Mouse (Mus musculus) ES-Bruce4 (cell line): ENCODE data around the gene Eif5.

ENCODE experiments used
- CTCF ChIP-seq: IDR thresholded peaks from one replicate; pipeline ENCODE4 v1.8.1; 2011; ENCODE audit warnings: low read depth, low read length
- EP300 ChIP-seq: IDR thresholded peaks from 2 replicates; pipeline ENCODE4 v1.6.1; 2011; ENCODE audit warnings: low read depth, low read length; ENCODE audit not compliant: insufficient read depth
- POLR2A ChIP-seq: IDR thresholded peaks from one replicate; pipeline ENCODE4 v1.8.1; 2011; ENCODE audit warnings: low read length; ENCODE audit not compliant: insufficient read depth

DNA sequence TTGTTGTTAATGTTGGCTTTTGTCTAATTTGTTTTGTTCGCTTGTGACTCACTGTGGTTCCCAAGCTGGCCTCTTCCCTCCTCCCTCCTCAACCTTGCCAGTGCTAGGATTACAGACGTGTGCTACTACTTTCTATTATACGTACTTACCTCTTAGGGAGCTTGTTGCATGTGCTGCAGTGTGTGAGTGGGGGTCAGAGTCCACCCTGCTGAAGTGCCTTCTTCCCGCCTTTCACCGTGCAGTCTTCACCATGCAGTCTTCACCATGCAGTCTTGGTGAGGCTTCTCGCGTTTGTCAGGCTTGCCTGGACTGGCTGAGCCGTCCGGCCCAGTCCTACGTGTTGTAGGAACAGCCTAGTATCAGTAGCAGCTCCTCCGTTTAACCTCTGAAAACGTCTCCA lies 49.4 kb downstream of the Eif5 start:
- no peak for TF ChIP-seq CTCF
- no peak for TF ChIP-seq POLR2A
- TF ChIP-seq EP300 = no peak
